Mouse (Mus musculus) limb, embryonic 14.5 days (tissue): ENCODE measurements around the gene Ugt1a8. TPM values are rescaled to one million over a fixed set of nuclear protein-coding genes. Genes with fewer than 3 reads are reported as not detected.
"Not testable (repeated sequence)": the region's sequence is repeated elsewhere in the genome, so short reads cannot be mapped to it uniquely, and the experiment has no call there.

ENCODE experiments used
- ATAC-seq: fragments of 200-750 bp; cut with Nextera tagmentation; 2 replicates; pipeline ENCODE4 v1.8.0; 2017; ENCODE audit warnings: low read depth, moderate number of reproducible peaks, moderate TSS enrichment; ENCODE audit not compliant: low FRiP score
- DNase-seq: peaks from one replicate; pipeline ENCODE4 v3.0.0-alpha.2; 2015; ENCODE audit warnings: low spot score
- H3K27ac ChIP-seq: fragments of 300-500 bp; sonication (generic); replicated peaks from 2 replicates; pipeline ENCODE4 v1.5.1; 2014; ENCODE audit warnings: low read depth, mild to moderate bottlenecking, low read length, moderate library complexity, mixed read lengths
- H3K27me3 ChIP-seq: fragments of 300-500 bp; sonication (generic); 2 replicates; pipeline ENCODE4 v1.6.1; 2014; ENCODE audit warnings: low read length, mixed read lengths; ENCODE audit not compliant: control insufficient read depth, insufficient read depth
- H3K36me3 ChIP-seq: fragments of 300-500 bp; sonication (generic); 2 replicates; pipeline ENCODE4 v1.6.1; 2014; ENCODE audit warnings: mild to moderate bottlenecking, low read length, moderate library complexity, mixed read lengths; ENCODE audit not compliant: control insufficient read depth, insufficient read depth
- H3K4me1 ChIP-seq: fragments of 300-500 bp; sonication (generic); 2 replicates; pipeline ENCODE4 v1.6.1; 2014; ENCODE audit warnings: antibody characterized with exemption, low read length, mixed read lengths; ENCODE audit not compliant: control insufficient read depth, insufficient read depth
- H3K4me2 ChIP-seq: fragments of 300-500 bp; sonication (generic); replicated peaks from 2 replicates; pipeline ENCODE4 v1.6.1; 2014; ENCODE audit warnings: low read depth, mild to moderate bottlenecking, low read length, moderate library complexity; ENCODE audit not compliant: severe bottlenecking
- H3K4me3 ChIP-seq: fragments of 300-500 bp; sonication (generic); replicated peaks from 2 replicates; pipeline ENCODE4 v1.5.1; 2014; ENCODE audit warnings: low read length
- H3K9ac ChIP-seq: fragments of 300-500 bp; sonication (generic); 2 replicates; pipeline ENCODE4 v1.6.1; 2014; ENCODE audit warnings: mild to moderate bottlenecking, low read depth, low read length, moderate library complexity; ENCODE audit not compliant: severe bottlenecking
- H3K9me3 ChIP-seq: fragments of 300-500 bp; sonication (generic); 2 replicates; pipeline ENCODE4 v1.6.1; 2016; ENCODE audit warnings: low read length; ENCODE audit not compliant: control insufficient read depth
- POLR2A ChIP-seq: fragments of 200-500 bp; IDR thresholded peaks from 2 replicates; pipeline ENCODE4 v1.8.0; 2012; ENCODE audit warnings: inconsistent platforms, mild to moderate bottlenecking, moderate library complexity, borderline replicate concordance; ENCODE audit not compliant: insufficient read depth, insufficient read length; ENCODE audit errors: extremely low read depth
- WGBS: fragments of 180-500 bp; shearing (Covaris S2); extraction: QIAGEN DNeasy Blood & Tissue Kit; methylation state at CpG from one replicate; pipeline ENCODE4 v1.1.7; 2014; 5-methylcytosine and 5-hydroxymethylcytosine counted together
- polyA plus RNA-seq, 2 experiments: library from polyadenylated mRNA; depleted of rRNA in 1 of 2; stranded (reverse) in 1 of 2; unstranded in 1 of 2; fragments of >200 nt; fragmentation: Nextera tagmentation in 1 of 2; extraction: Ambion mirVana in 1 of 2; gene quantifications; 2 replicates each; pipeline versions ENCODE4 v1.2.1 to v1.2.3; 2012 to 2014

Gene Ugt1a8
- polyA plus RNA-seq, 2 experiments = not detected

DNA sequence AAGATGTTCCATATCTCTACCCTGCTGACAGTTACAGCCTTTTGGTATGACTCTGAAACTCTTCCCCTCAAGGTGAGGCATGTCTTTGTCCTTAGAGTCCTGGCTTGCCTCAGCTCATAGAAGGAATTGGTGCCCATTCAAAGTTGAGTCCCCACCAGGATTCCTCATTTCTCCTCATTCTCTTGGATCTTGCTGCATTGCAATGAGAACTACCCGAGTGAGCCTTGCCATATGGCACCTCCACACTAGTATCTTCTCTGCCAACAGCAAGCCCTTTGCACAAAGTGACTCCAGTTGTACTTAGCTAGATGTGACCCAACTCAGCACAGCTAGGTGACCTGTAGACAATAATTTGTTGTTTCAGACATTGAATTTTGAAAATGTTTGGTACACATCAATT is 136.0 kb downstream of the Ugt1a8 start:
- no peak for ATAC-seq
- Histone ChIP-seq H3K4me3 (no peak overlapping the region), H3K36me3 (no peaks in the 10 kb centered on the region), H3K4me1 (no peaks in the 10 kb centered on the region), H3K27ac (no peak overlapping the region), H3K4me2 (no peak overlapping the region), H3K9ac (no peak overlapping the region), H3K27me3 (no peaks in the 10 kb centered on the region), H3K9me3 (peaks cover 36% of the 10 kb centered on the region)
- no peak for TF ChIP-seq POLR2A
- WGBS = 60% methylated on average over 1 of the region's 1 CpGs
- no peak for DNase-seq

DNA sequence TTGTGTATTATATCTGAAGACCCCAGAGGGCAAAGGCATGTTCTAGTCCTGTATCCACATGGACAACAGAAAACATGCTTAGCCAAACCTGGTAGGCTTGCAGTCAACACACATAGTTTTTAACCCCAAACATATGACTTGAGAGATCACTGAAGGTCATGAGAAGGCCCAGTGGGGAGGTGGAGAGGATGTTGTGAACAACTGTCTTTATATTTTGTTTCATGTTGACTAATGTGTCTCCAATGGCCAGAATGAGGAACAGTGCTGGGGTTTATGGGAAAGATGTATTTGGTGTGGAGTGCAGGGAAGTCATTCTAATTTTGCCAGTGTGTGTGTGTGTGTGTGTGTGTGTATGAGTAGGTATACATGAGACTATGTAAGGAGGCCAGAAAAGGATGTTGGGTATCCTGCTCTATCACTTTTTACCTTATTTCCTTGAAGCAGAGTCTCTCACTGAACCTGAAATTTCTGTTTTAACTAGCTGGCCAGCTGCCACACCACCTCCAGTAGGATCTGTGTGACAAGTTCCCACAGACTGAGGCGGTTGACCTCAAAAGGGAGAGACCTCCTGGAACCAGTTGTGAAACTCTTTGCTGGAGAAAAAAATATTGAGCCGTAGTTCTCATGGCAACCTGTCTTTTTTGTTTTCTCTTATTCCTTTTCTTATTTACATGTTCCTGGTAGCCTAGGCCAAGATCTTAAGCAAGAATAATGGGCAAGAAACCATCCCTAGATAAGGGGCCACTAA is 136.6 kb downstream of the Ugt1a8 start:
- 64% methylated on average over 2 of the region's 2 CpGs for WGBS

DNA sequence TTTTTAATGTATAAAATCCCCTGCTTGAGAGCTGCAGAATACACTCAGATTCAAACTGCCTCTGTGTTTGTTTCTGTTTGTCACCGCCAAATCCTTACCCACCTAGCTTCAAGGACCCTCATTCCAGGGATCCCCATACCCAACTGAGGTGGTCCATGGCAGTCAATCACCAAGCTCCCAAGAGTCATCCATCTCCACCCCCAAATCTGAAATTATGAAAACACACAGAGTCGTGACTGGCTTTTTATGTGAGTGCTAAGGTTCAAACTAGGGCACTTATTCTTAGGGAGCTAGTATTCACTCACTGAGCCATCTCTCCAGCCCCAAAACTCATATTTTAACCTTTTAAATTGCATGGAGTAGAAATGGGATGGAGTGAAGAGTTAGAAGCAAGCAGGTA is 137.7 kb downstream of the Ugt1a8 start:
- not testable (repeated sequence) for ATAC-seq, DNase-seq, H3K9ac ChIP-seq, H3K27me3 ChIP-seq, H3K4me1 ChIP-seq, H3K4me3 ChIP-seq, H3K36me3 ChIP-seq, H3K27ac ChIP-seq, H3K4me2 ChIP-seq
- H3K9me3 ChIP-seq = peaks cover 53% of the 10 kb centered on the region
- WGBS = 45% methylated on average over 2 of the region's 2 CpGs

More for the DNA sequence above, 136.6 kb downstream of the Ugt1a8 start:
- Histone ChIP-seq H3K27me3 (no peaks in the 10 kb centered on the region), H3K36me3 (no peaks in the 10 kb centered on the region), H3K9ac (no peak overlapping the region), H3K9me3 (peaks cover 42% of the 10 kb centered on the region), H3K4me2 (no peak overlapping the region), H3K4me3 (no peak overlapping the region), H3K4me1 (no peaks in the 10 kb centered on the region), H3K27ac (no peak overlapping the region)
- DNase-seq (no peak), ATAC-seq (no peak)
- TF ChIP-seq POLR2A = no peak

DNA sequence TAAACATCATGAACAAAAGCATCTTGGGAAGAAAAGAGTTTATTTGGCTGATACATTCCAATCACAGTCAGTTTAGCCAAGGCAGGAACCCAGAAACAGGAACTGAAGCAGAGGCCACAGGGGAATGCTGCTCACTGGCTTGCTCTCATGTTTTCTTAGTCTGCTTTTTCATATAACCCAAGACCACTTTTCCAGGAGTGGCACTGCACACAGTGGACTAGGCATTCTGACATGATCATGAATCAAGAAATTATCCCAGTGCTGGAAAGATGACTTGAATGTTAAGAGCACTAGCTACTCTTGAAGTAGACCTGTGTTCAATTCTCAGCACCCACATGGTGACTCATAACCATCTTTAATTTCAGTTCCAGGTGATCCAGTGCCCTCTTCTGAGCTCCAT is 138.1 kb downstream of the Ugt1a8 start:
- no peak overlapping the region for H3K27ac ChIP-seq
- no peaks in the 10 kb centered on the region for H3K27me3 ChIP-seq
- TF ChIP-seq POLR2A = no peak
- DNase-seq (no peak), ATAC-seq (no peak)
- H3K4me3 ChIP-seq = no peak overlapping the region
- H3K36me3 ChIP-seq = no peaks in the 10 kb centered on the region
- H3K4me2 ChIP-seq = no peak overlapping the region
- peaks cover 57% of the 10 kb centered on the region for H3K9me3 ChIP-seq
- no peaks in the 10 kb centered on the region for H3K4me1 ChIP-seq
- H3K9ac ChIP-seq = no peak overlapping the region

DNA sequence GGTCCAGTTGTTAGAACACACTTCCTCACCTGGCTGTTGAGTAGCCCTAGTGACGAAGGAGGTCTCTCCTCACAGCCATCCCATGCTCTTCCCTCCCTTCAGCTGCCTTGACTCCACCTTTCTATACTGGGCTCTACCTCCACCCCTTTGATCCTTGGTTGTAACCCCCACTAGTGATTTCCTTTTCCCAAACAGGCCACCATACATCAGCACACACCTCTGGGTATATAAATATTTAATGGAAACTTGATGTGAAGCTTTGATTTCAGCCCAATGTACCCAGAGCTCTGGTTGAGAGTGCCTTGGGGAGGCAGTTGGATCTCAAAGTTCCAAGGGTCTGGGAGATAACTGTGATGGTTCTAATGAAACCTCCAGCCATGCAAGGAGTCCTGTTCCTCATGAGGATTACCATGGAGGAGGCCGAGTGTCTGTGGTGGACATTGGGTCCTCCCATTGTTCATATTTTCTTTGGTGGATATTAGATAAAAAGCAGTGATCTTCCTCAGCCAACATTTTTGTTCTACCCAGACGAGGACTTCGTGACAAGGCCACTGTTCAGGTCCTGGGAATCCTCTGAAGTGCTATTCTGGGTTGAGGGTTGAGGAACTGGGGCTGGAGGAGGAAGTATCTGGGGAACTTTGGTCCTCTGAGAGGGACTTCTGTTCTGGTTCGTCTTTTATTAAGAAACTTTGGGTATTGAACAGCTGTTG is 139.2 kb downstream of the Ugt1a8 start, which contains the start of gene Mroh2a:
Gene Mroh2a, plus strand, starts transcription at position 317 of the 710 bp plus-strand sequence.
- WGBS = 55% methylated on average over 5 of the region's 5 CpGs

More for the DNA sequence above, 139.2 kb downstream of the Ugt1a8 start, which contains the start of gene Mroh2a:
- Histone ChIP-seq H3K36me3 (no peaks in the 10 kb centered on the region), H3K9me3 (peaks cover 68% of the 10 kb centered on the region), H3K4me1 (no peaks in the 10 kb centered on the region), H3K9ac (no peak within 1 kb of the TSS), H3K4me3 (no peak within 1 kb of the TSS), H3K27me3 (no peaks in the 10 kb centered on the region), H3K4me2 (no peak within 1 kb of the TSS), H3K27ac (no peak within 1 kb of the TSS)
- no peak for DNase-seq
- ATAC-seq = no peak
- TF ChIP-seq POLR2A = no peak
